Mouse (Mus musculus): ENCODE results near the gene Mrpl22.

GRCm38 (mm10) chr11:58216823-58217222 lies 45.4 kb downstream of the Mrpl22 start:
- no peak for TF ChIP-seq CTCF (IDR thresholded peaks at IDR 0.05; ENCODE audit: low read depth, low read length)
- no peak for TF ChIP-seq POLR2A (IDR thresholded peaks at IDR 0.05; ENCODE audit: borderline replicate concordance, low read depth, low read length)
